Mouse (Mus musculus) right cerebral cortex, postnatal 36 days (tissue): Measurements from ENCODE around the gene Gpr179.
A peak's percentile ranks its signal among the peaks of the same experiment; 100 is the strongest.

Experiments
- DNase-seq, 2 experiments: peaks; one replicate each; pipeline ENCODE4 v3.0.0; 2022; ENCODE audit warnings: low spot score in 2 of 2, mixed read lengths in 1 of 2

Gpr179 gene

GRCm38 (mm10) chr11:97352027-97352684 is at the start of gene Gpr179:
Gene Gpr179, minus strand, starts transcription at chr11:97352077.
- DNase-seq, result no peak

GRCm38 (mm10) chr11:97401082-97401481 is 49.2 kb upstream of the Gpr179 start:
- DNase-seq, result peak; percentile 69 to 76

GRCm38 (mm10) chr11:97399958-97400710 is 48.3 kb upstream of the Gpr179 start:
- peak; percentile 75 to 81 for DNase-seq

- no peak for DNase-seq
These were observed 46.6 kb upstream of the Gpr179 start for GRCm38 (mm10) chr11:97398506-97398905.

GRCm38 (mm10) chr11:97394146-97394545 is 42.3 kb upstream of the Gpr179 start:
- peak; percentile 74 to 82 for DNase-seq

- DNase-seq, result no peak
These were observed 41.8 kb upstream of the Gpr179 start for GRCm38 (mm10) chr11:97393658-97394057.

- DNase-seq, result no peak
These were observed 37.2 kb upstream of the Gpr179 start for GRCm38 (mm10) chr11:97389127-97389526.

GRCm38 (mm10) chr11:97387811-97388210 is 35.9 kb upstream of the Gpr179 start:
- DNase-seq, result no peak

- no peak for DNase-seq
These were observed 31.9 kb upstream of the Gpr179 start for GRCm38 (mm10) chr11:97383764-97384163.

- DNase-seq, result no peak
These were observed 31.1 kb upstream of the Gpr179 start for GRCm38 (mm10) chr11:97383017-97383416.

- DNase-seq, result no peak
These were observed 28.2 kb upstream of the Gpr179 start for GRCm38 (mm10) chr11:97380036-97380435.

- DNase-seq, result no peak
These were observed 21.5 kb upstream of the Gpr179 start for GRCm38 (mm10) chr11:97373402-97373801.

GRCm38 (mm10) chr11:97372159-97372864 is 20.4 kb upstream of the Gpr179 start:
- no peak for DNase-seq

GRCm38 (mm10) chr11:97370329-97371091 is 18.6 kb upstream of the Gpr179 start:
- DNase-seq, result peak; percentile 59 to 69

GRCm38 (mm10) chr11:97368501-97368900 is 16.6 kb upstream of the Gpr179 start:
- DNase-seq, result no peak

- DNase-seq, result peak in 1 of 2 experiments; percentile 23
These were observed 13.7 kb upstream of the Gpr179 start for GRCm38 (mm10) chr11:97365556-97365955.

GRCm38 (mm10) chr11:97363644-97363995 is 11.7 kb upstream of the Gpr179 start:
- no peak for DNase-seq

- DNase-seq, result no peak
These were observed 11.2 kb upstream of the Gpr179 start for GRCm38 (mm10) chr11:97362943-97363643.

GRCm38 (mm10) chr11:97362649-97362942 is 10.7 kb upstream of the Gpr179 start:
- DNase-seq, result peak in 1 of 2 experiments; percentile 14

GRCm38 (mm10) chr11:97361948-97362648 is 10.2 kb upstream of the Gpr179 start, which contains the start of gene Socs7:
Gene Socs7, plus strand, starts transcription at chr11:97362551.
- peak; percentile 90 to 93 for DNase-seq

GRCm38 (mm10) chr11:97357663-97358062 is 5.8 kb upstream of the Gpr179 start:
- peak; percentile 38 to 44 for DNase-seq
